21 mouse cellular contexts compared by ENCODE assay signal in the genomic region with DNA sequence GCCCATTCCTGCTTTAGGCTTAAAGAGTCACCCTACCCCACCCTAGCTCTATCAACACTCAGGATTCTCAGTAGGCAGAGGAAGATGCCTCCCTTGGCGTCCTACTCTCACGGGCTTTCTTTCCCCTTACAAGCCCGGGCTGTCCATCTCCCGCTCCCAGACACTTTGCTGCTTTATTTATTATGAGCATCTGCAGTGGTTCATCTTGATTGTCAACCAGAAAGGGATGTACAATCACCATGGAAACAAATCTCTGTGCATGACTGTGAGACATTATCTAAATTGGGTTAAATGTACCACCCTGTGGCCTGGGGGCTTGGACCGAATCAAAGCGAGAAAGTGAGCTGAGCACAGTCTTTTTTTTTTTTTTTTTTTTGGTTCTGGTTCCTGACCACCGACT.
DNase-seq lines count a peak whose midpoint lies in the region; ATAC-seq and TF ChIP-seq lines count a peak whose summit lies in the region.
"Had no signal": no experiment of that assay in that cellular context is flagged by ENCODE, and none has a peak within 500 bp of the region (broad histone marks: within the 10 kb centered on the region; RNA-seq: fewer than 3 reads in every experiment).

No protein-coding gene starts in this region.

- no peak for TF ChIP-seq CTCF in midbrain, postnatal 0 days (IDR thresholded peaks at IDR 0.05)

- no peak overlapping the region for H3K4me3 ChIP-seq in hindbrain, embryonic 12.5 days
- no peak overlapping the region for H3K4me3 ChIP-seq in midbrain, embryonic 10.5 days
- no peak overlapping the region for H3K4me3 ChIP-seq in midbrain, postnatal 0 days (ENCODE audit: low read depth, low read length)
- H3K4me3 ChIP-seq: embryonic facial prominence, embryonic 12.5 days; erythroblast, embryonic 14.5 days; heart, embryonic 13.5 days; intestine, embryonic 15.5 days had no signal

- no peaks in the 10 kb centered on the region for H3K9me3 ChIP-seq in hindbrain, embryonic 12.5 days (replicated peaks)
- H3K9me3 ChIP-seq in midbrain, embryonic 10.5 days (replicated peaks) = no peaks in the 10 kb centered on the region
- H3K9me3 ChIP-seq in midbrain, postnatal 0 days (ENCODE audit: low read length) = no peaks in the 10 kb centered on the region
- H3K9me3 ChIP-seq: embryonic facial prominence, embryonic 12.5 days; heart, embryonic 13.5 days; intestine, embryonic 15.5 days had no signal

- 0 out of 2 replicates have a peak overlapping the region, but pooled peaks have one; percentile 6 for H3K4me2 ChIP-seq in hindbrain, embryonic 12.5 days (replicated peaks)
- no peak overlapping the region for H3K4me2 ChIP-seq in midbrain, postnatal 0 days (ENCODE audit: low read depth, low read length, poor library complexity, severe bottlenecking)
- H3K4me2 ChIP-seq: embryonic facial prominence, embryonic 12.5 days; heart, embryonic 13.5 days; intestine, embryonic 15.5 days; liver, embryonic 11.5 days had no signal

- H3K27ac ChIP-seq in hindbrain, embryonic 12.5 days = peak overlapping the region; percentile 70
- H3K27ac ChIP-seq in midbrain, embryonic 10.5 days (replicated peaks) = 0 out of 2 replicates have a peak overlapping the region, but pooled peaks have one; percentile 3
- no peak overlapping the region for H3K27ac ChIP-seq in midbrain, postnatal 0 days (ENCODE audit: low read depth, low read length)
- H3K27ac ChIP-seq: embryonic facial prominence, embryonic 12.5 days; heart, embryonic 13.5 days; intestine, embryonic 15.5 days had no signal

- no peaks in the 10 kb centered on the region for H3K27me3 ChIP-seq in hindbrain, embryonic 12.5 days
- H3K27me3 ChIP-seq in midbrain, embryonic 10.5 days (ENCODE audit: low read depth, poor library complexity, severe bottlenecking) = 0 out of 2 replicates have a peak, but pooled peaks cover 8% of the 10 kb centered on the region
- H3K27me3 ChIP-seq in midbrain, postnatal 0 days (ENCODE audit: insufficient read depth, low read length) = no peaks in the 10 kb centered on the region
- H3K27me3 ChIP-seq: embryonic facial prominence, embryonic 12.5 days; intestine, embryonic 15.5 days had no signal

- WGBS in hindbrain, embryonic 12.5 days = 11% methylated on average over 7 of the region's 7 CpGs
- 23% methylated on average over 7 of the region's 7 CpGs for WGBS in midbrain, embryonic 10.5 days
- WGBS in midbrain, postnatal 0 days = 9% methylated on average over 7 of the region's 7 CpGs

- no peaks in the 10 kb centered on the region for H3K36me3 ChIP-seq in hindbrain, embryonic 12.5 days
- no peaks in the 10 kb centered on the region for H3K36me3 ChIP-seq in midbrain, embryonic 10.5 days
- no peaks in the 10 kb centered on the region for H3K36me3 ChIP-seq in midbrain, postnatal 0 days (ENCODE audit: insufficient read depth, low read length)
- H3K36me3 ChIP-seq: embryonic facial prominence, embryonic 12.5 days; heart, embryonic 13.5 days; intestine, embryonic 15.5 days had no signal

- H3K4me1 ChIP-seq in hindbrain, embryonic 12.5 days = peaks cover 30% of the 10 kb centered on the region
- H3K4me1 ChIP-seq in midbrain, embryonic 10.5 days = peaks cover 33% of the 10 kb centered on the region
- peaks cover 8% of the 10 kb centered on the region; the same call in 1 of the 2 replicates for H3K4me1 ChIP-seq in midbrain, postnatal 0 days (ENCODE audit: insufficient read depth, low read length)
- H3K4me1 ChIP-seq: intestine, embryonic 15.5 days had no signal

- peak; percentile 62 for ATAC-seq in hindbrain, embryonic 12.5 days (ENCODE audit: low FRiP score)
- no peak for ATAC-seq in midbrain, postnatal 0 days (ENCODE audit: low FRiP score)
- no peak for ATAC-seq in monocyte, adult 5-6 weeks (replicated peaks; ENCODE audit: insufficient number of reproducible peaks, low FRiP score, low TSS enrichment, poor library complexity, severe bottlenecking)
- ATAC-seq: forebrain, embryonic 16.5 days; intestine, embryonic 15.5 days had no signal

- H3K9ac ChIP-seq in hindbrain, embryonic 12.5 days = no peak overlapping the region
- H3K9ac ChIP-seq in midbrain, postnatal 0 days (replicated peaks; ENCODE audit: low read length, poor library complexity, severe bottlenecking) = no peak overlapping the region
- H3K9ac ChIP-seq: embryonic facial prominence, embryonic 12.5 days; heart, embryonic 13.5 days; intestine, embryonic 15.5 days had no signal

- DNase-seq in heart, adult 11 months = peak; percentile 56
- no peak for DNase-seq in heart, adult 8-10 months (ENCODE audit: low spot score)
- DNase-seq in midbrain, embryonic 10.5 days (ENCODE audit: low spot score) = no peak
- peak; percentile 39 for DNase-seq in midbrain, postnatal 0 days (ENCODE audit: low spot score)
- DNase-seq in adrenal gland, postnatal 14 days = no peak
- DNase-seq: adrenal gland, adult 2 months; cerebellum, adult 11 months; heart, postnatal 36 days; kidney, postnatal 4 days; layer of hippocampus, adult 9-11 months; lung, adult 18-20 months; lung, postnatal 14 days; thymus, postnatal 36 days had no signal

Comparison
In these comparisons a context has a peak if more than half of its experiments do, and no peak if none do; other contexts are left out.
1. DNase-seq: peak in heart, adult 11 months (single experiment) and midbrain, postnatal 0 days (single experiment); none in heart, adult 8-10 months (single experiment), midbrain, embryonic 10.5 days (single experiment) and adrenal gland, postnatal 14 days (single experiment).